Mouse (Mus musculus): ENCODE measurements around the gene Ksr1.
"Not testable (repeated sequence)": the region's sequence is repeated elsewhere in the genome, so short reads cannot be mapped to it uniquely, and the experiment has no call there.

Ksr1 gene

GRCm38 (mm10) chr11:78989206-78989605 is 157.0 kb downstream of the Ksr1 start:
- DNase-seq (ENCODE audit: extremely low read depth, low read depth, low spot score), result not testable (repeated sequence)

DNA sequence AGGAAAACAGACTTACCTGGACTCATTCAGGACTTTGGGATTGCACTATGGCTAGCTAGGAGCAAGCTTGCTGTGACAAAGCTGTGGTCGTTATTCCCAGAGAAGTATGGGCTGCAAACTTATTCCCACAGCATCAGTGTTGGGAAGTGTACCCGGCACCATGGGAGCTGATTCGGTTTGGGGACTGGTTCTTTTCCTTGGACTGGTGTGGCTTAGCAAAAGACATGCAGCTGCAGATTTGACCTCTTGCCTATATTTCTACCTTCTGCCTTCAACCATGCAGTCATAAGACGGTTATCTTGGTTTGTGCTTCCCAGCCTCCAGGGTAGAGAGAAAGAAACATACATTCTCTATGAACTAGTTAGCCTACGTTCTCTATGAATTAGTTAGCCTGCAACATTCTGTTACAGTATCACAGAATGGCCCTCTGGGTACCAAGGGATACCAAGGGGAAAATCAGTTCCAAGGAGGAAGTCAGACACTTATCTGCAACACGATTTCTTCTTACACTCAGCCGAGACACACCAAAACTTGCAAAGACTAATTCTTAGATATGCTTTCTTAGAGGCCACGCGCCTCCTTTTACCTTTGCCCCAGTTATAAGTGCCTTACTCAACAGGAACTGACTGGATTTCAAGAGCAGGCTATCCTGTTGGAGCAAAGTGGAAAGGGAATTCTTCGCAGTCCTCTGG is 159.8 kb downstream of the Ksr1 start:
- DNase-seq (ENCODE audit: extremely low read depth, low read depth, low spot score), result no peak

DNA sequence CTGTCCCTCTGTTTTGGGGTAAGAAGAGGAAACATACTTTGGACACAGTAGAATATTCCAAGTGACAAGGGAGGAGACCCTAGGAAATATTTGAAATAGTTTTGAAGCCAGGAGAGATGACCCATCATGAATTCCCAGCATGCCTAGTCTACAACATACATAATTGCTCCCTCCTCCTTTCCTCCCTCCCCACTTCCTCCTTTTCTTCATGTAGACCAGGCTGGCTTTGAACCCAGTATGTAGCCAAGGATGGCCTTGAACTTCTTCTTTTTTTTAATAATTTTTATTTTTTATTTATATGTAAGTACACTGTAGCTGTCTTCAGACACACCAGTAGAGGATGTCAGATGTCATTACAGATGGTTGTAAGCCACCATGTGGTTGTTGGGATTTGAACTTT is 160.7 kb downstream of the Ksr1 start:
- no peak for DNase-seq (ENCODE audit: extremely low read depth, low read depth, low spot score)

DNA sequence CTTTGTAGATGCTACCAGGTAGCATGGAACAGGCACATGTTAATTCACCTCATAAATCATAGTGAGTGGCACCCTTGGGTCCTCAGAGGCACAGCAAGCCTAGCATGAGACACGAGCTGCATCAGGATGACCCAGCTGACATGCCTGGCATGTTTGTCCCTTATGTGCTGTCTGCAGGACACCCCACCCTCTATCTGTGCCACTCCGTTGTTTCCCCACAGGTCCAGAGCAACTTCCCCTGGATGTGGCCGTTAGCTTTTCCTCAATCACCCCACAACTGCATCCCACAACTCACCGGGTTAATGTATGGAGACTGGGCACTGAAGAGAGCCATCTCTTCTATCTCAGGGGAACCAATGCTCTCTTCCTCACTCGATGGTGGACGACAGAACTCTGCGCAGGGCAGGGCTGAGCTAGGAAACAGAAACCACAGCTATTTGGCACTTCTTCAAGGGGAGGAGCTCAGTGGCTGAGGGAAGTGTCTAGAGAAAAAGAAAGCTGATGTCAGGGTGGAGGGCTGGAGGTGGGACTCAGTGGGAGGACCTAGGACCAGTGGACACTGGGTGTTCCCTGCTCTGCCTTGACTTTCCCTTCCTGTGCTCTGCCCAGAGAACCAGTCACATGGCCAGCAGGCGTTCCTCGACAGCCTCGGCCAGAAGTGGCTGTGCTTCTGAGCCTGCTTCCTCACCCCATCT is 161.6 kb downstream of the Ksr1 start, which contains the start of gene Lgals9:
Gene Lgals9, minus strand, starts transcription at position 464 of the 695 bp plus-strand sequence.
- DNase-seq (ENCODE audit: extremely low read depth, low read depth, low spot score), result no peak

- DNase-seq (ENCODE audit: extremely low read depth, low read depth, low spot score), result no peak
Observed at GRCm38 (mm10) chr11:78983539-78983938, 162.7 kb downstream of the Ksr1 start.

DNA sequence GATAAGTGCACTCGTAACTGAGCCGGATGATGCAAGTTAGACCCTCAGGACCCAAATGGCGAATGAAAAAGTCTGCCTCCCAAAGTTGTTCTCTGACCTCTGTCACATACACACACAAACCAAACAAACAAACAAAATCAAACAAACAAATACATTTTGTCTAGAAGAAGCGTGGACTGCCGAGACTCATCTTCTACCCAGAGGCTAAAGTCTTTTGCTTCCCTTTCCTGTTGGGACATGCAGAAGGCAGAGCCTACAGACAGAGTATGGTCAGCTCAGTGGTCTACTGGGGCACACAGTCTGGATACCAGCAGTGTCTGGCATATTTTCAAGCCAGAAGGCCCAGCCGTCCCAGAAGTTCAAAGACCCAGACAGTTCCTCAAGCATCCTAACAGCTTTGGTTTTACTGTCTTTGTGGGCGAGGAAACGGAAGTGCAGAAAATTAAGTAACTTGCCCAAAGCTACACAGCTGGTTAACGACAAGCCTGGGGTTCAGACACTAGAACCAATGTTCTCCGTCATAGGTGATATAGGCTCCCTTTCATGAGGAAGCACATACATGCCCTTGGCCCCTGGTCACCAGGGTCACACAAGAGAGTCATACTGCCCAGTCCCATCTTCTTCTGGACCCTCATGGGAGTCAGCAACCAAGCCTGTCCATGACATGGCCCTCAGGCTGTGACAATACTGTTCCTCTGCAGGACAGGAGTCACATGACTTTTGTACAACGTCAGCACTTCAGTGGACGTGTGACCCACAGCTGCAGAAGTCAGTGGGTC is 163.5 kb downstream of the Ksr1 start:
- no peak for DNase-seq (ENCODE audit: extremely low read depth, low read depth, low spot score)

DNA sequence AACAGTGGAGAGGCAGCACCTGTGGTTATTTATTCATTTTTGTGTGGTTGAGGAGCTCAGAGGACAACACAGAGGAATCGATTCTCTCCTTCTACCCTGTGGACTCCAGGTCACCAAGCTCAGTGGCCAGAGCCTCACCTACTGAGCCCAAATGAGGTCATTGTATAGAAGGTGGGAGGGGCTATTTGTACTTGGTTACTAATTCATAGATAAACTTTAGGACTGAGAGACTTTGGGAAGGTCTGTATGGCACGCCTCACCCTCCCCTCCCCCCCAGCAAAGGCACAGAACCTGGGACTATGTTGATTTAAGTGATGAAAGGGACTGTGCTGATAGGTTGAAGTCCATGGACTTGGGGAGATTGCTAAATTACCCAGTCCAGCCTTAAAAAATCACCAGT is 164.2 kb downstream of the Ksr1 start:
- no peak for DNase-seq (ENCODE audit: extremely low read depth, low read depth, low spot score)

- DNase-seq (ENCODE audit: extremely low read depth, low read depth, low spot score), result no peak
Observed at GRCm38 (mm10) chr11:78980083-78980634, 166.0 kb downstream of the Ksr1 start.

DNA sequence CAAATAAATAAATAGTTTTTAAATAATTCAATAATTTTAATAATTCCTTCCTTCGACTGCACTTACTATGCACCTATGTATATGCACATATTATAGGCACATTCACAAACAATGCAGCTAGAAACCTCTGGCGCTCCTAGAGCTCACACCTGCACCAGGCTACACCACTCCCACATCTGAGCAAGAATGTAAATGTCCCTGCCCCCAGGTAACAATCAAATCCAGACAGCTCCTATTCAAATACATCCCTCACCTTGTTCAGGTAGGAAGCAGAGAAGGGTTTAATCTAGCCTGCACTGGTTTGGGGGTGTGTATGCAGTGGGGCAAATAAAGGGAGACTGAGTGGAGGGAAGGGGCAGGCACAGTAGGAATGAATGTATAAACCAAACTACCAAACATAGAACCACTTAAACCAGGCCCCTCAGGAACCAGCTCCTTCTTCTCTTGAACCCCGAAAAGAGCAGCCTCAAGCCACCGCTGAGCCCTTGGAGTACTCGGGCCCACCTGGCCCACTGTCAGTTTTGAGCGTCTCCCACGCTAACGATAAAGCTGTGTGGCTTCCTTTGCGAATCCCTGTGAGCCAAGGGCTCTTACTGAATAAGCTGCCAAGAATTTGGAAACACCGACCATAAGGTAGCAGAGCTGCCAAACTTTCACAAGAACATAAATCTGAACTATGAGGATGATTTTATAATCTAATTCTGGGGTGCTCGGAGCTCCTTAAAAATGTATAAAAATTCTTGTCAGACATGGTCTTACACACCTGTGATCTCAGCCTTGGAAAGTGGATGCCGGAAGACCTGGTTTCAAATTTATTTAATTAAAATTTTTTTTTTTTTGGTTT is 167.8 kb downstream of the Ksr1 start:
- peak; percentile 62 for DNase-seq (ENCODE audit: extremely low read depth, low read depth, low spot score)

- DNase-seq (ENCODE audit: extremely low read depth, low read depth, low spot score), result no peak
Observed at GRCm38 (mm10) chr11:78976731-78977510, 169.3 kb downstream of the Ksr1 start.

GRCm38 (mm10) chr11:78973381-78974150 is 172.6 kb downstream of the Ksr1 start:
- peak; percentile 31 for DNase-seq (ENCODE audit: extremely low read depth, low read depth, low spot score)

DNA sequence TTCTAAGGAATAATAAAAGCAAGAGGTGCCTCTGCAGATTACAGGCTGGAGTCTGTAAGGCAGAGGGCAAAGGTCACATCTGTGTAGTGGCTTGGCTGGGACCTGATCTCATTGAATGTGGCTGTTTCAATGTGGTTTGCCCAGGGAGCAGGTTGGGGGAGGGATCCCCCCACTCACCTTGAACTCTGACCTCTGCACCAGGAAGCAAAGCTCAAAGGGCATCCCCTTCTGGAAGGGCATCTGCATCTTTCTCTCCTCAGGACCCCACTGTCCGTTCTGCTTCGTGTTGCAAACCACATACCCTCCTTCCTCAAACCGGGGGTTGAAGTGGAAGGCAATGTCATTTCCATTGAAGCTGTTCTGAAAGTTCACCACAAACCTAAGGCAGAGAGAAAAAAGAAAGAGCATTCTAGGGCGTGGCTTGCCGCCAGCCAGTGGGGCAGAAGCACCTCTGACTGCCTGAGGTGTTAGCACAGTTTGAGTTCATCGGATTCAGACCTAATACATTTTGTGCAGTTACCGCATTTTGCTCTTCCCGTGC is 173.3 kb downstream of the Ksr1 start:
- no peak for DNase-seq (ENCODE audit: extremely low read depth, low read depth, low spot score)

GRCm38 (mm10) chr11:78972328-78972727 is 173.9 kb downstream of the Ksr1 start:
- DNase-seq (ENCODE audit: extremely low read depth, low read depth, low spot score), result no peak

DNA sequence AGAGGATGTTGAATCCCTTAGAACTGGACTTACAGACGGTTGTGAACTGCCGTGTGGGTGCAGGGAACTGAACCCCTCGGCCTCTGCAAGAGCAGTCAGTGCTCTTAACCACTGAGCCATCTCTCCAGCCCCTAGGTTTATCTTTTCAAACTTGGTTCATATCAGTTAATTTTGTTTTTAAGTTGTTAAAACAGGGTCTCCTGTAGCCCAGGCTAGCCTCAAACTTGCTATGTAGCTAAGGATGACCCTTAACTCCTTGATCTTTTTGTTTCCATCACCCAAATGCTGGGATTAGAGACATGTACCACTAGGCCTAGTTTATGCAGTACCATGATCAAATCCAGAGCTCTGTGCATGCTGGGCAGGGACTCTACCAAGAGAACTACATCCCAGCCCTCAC is 174.5 kb downstream of the Ksr1 start:
- no peak for DNase-seq (ENCODE audit: extremely low read depth, low read depth, low spot score)

DNA sequence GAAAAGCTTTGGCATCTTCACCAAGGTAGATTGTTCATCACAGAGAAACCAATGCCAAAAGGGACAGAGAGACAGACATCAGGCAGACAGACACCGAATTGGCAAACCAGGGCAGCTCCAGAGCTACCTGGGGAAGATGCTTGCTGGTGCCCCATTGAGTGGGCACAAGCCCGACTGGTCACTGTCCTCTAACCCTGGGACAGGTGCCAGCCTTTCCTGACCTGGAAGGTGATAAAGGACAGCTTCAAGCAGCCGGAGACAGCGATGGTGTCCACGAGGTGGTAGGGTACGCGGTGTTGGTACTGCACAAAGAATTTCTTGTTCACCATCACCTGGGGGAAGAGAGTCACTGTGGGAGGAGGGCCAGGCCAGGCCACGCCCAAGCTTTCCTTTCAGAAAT is 175.1 kb downstream of the Ksr1 start:
- no peak for DNase-seq (ENCODE audit: extremely low read depth, low read depth, low spot score)

DNA sequence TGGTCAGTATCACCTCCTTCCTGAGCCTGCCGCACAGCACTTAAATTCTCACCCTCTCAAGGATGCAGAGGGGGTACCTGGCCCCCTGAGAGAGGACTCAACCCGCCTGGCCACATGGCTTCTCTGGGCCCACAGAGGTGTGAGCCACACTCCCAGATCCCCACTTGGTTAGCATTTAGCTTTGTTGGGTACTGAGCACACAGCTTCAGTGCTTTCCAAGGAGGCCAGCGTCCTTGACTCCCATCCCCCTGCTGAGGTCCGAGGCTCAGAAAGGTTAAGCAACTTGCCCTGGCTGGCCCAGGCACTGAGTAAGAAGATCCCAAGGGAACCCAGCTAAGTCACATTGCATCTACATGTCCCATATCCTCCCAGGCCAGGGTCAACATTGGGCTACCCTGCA is 178.1 kb downstream of the Ksr1 start:
- DNase-seq (ENCODE audit: extremely low read depth, low read depth, low spot score), result no peak

GRCm38 (mm10) chr11:78967371-78967770 is 178.8 kb downstream of the Ksr1 start:
- DNase-seq (ENCODE audit: extremely low read depth, low read depth, low spot score), result no peak

Measured in fat pad, adult 2 months (tissue).